Mouse (Mus musculus) bone marrow macrophage, adult 2 months (primary cell): ENCODE measurements around the gene Antxr1. TPM values are rescaled to one million over a fixed set of nuclear protein-coding genes. Genes with fewer than 3 reads are reported as not detected.

Experiments
- H3K27ac ChIP-seq: 2 replicates; pipeline ENCODE4 v1.5.1; 2012; ENCODE audit warnings: low read depth, low read length; ENCODE audit not compliant: insufficient read depth
- H3K4me1 ChIP-seq: 2 replicates; pipeline ENCODE4 v1.6.1; 2012; ENCODE audit warnings: low read length; ENCODE audit not compliant: control insufficient read depth, insufficient read depth
- H3K4me3 ChIP-seq: 2 replicates; pipeline ENCODE4 v1.5.1; 2012; ENCODE audit warnings: mild to moderate bottlenecking, low read length, moderate library complexity; ENCODE audit not compliant: insufficient read depth
- CTCF ChIP-seq: IDR thresholded peaks from 2 replicates; pipeline ENCODE4 v1.5.1; 2012; ENCODE audit warnings: low read depth, mild to moderate bottlenecking, low read length, moderate library complexity
- POLR2A ChIP-seq: IDR thresholded peaks from 2 replicates; pipeline ENCODE4 v1.6.1; 2012; ENCODE audit warnings: mild to moderate bottlenecking, low read depth, low read length, borderline replicate concordance
- polyA plus RNA-seq: library from polyadenylated mRNA; stranded (reverse); fragments of >200 nt; gene quantifications from 2 replicates; pipeline ENCODE4 v1.2.4, GENCODE M21; 2012; ENCODE audit not compliant: missing spikeins, insufficient read depth, insufficient read length

The Antxr1 gene
- polyA plus RNA-seq, 1 experiment = 1.5 TPM

DNA sequence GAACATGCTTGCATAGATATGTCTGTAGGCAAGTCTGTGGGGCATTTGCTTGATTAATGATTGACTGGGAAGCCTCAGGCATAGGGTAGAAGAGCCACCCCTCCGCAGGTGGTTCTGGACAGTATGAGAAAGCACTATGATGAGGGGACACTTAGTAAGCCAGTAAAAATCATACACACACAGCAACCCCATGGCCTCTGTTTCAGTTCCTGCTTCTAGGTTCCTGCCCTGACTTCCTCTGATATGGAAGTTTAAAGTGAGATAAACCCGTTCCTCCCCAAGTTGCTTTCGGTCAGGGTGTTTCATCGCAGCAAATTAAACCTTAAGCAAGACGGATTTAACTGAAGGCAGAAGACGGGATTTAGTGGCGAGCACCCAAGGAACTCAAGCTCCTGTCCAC, 205.0 kb downstream of the Antxr1 start:
- TF ChIP-seq POLR2A (no peak), CTCF (no peak)
- Histone ChIP-seq H3K4me3 (no peak overlapping the region), H3K4me1 (peaks cover 10% of the 10 kb centered on the region), H3K27ac (no peak overlapping the region)

DNA sequence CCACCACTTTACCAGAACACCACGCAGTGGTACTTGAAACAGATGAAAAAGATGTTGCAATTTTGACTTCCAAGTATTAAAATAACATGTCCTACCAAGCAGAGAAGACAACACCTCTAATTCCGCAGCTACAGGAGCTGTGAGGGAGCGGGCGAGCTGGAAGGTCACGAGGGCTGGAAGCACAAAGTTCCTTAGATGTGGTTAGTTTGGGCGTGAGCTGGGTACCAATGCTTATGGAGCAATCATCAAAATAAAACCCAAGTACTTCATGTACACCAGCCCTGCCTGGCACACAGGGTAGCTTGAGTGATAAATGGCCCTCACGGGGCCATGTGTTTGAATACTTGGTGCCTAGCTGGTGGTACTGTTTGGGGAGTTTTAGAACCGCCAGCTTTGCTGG, 205.8 kb downstream of the Antxr1 start:
- Histone ChIP-seq H3K27ac (no peak overlapping the region), H3K4me3 (no peak overlapping the region), H3K4me1 (peaks cover 10% of the 10 kb centered on the region)
- TF ChIP-seq CTCF = no peak
- TF ChIP-seq POLR2A = no peak

DNA sequence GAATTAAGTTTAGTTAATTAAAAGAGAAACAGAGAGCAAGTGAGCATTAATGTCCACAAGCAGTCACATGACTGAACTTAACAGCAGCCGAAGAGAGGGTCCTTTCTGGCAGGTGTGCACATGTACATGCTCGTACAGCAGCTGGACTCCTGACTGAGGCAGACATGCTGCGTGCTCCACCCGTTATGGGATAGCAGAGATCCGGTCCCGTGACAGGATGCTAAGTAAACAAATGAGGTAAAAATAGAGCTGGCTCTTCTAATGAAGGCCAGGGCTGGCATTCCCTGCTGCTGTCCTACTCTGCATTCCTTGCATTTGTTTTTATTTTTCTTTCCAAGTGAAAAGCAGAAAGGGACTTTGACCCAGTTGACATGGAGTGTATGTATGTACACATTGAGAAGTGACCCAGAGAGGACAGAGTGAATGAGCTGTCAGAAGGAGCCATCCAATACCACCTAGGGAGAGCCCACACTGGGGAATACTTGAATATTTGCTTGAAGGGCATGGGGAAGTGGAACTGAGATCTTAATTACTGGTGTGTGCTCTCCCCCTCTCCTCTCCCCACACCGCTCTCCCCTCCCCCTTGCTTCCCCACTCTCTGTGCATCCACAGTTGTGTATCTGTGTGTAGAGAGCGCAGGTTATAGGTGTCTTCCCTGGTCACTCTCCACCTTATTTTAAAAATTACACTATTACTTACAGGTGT, 208.4 kb downstream of the Antxr1 start:
- peaks cover 10% of the 10 kb centered on the region for H3K4me1 ChIP-seq
- H3K4me3 ChIP-seq = no peak overlapping the region
- no peak overlapping the region for H3K27ac ChIP-seq
- TF ChIP-seq POLR2A (no peak), CTCF (no peak)

DNA sequence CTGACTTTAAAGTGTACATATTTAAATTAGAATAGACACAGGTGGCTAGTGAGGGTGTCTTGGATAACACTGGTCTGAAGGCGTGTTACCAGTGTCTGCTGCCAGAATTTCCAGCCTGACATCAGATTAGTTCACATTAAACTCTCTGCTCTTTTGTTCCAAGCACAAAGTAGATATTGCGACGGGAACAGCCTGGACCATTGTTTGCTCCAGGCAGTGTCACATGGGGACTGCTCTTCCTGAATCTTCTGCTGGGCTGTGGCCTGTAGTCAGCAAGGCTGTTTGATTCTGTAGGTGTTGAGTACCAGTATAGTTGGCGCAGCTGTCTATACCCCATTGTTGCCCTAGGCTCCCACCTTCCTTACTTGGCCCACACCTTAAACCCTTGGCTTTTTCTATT, 211.6 kb downstream of the Antxr1 start:
- Histone ChIP-seq H3K4me1 (peaks cover 8% of the 10 kb centered on the region), H3K27ac (no peak overlapping the region), H3K4me3 (no peak overlapping the region)
- TF ChIP-seq CTCF (no peak), POLR2A (no peak)

DNA sequence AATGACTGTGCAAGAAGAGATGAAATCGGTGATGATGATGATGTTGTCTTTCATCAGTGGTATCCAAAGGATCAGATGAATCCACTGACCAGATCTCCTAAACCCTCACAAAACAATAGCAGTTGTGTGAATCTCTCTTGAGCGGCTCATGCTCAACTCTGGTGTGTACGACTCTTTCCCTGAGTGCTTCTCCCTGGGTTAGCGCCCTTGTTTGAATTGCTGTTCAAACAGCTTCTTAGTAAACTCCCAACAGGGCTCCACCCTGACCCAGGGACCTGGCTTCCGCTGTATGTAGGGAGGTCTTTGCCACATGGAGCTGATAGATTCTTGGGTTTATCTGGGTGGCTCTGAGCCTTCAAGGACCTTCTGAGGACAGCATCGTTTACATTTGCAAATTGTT, 212.2 kb downstream of the Antxr1 start:
- Histone ChIP-seq H3K4me1 (peaks cover 8% of the 10 kb centered on the region), H3K27ac (no peak overlapping the region), H3K4me3 (no peak overlapping the region)
- no peak for TF ChIP-seq POLR2A
- no peak for TF ChIP-seq CTCF

DNA sequence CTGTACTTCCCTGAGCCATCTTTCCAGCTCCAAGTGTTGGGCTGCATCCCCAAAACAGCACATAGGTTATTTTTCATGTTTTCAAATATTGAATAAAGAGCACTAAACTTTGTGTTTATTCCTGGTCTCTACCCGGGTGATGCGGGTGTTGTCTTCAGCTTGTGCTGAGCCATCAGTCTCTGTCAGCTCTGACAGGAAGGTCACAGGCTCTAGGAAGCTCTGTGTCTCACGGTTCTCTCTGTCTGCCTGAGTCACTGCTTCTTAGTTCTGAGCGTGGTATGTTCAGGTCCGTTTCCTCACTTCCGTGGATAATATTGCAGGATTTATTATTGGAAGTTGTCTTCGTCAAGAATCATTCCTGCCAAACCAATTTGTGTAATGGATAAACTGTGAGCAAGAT, 213.7 kb downstream of the Antxr1 start:
- Histone ChIP-seq H3K27ac (no peak overlapping the region), H3K4me1 (peaks cover under 1% of the 10 kb centered on the region; the same call in 1 of the 2 replicates), H3K4me3 (no peak overlapping the region)
- no peak for TF ChIP-seq POLR2A
- no peak for TF ChIP-seq CTCF

DNA sequence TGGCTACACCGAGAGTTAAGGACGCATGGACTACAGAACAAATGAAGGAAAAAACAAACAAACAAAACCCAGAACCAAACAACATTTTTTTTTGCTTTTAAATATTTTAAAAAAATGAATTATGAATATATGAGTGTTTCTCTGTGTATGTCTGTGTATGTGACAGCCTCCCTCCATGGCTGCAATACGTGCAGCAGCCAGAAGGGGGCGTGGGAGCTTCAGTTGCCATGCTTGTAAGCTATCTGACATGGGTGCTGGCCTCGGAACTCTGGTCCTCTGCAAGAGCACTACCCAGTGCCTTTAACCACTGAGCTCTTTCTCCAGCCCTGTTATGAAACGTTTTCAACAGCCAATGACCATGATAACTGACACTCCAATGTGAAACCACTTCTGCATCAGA, 215.0 kb downstream of the Antxr1 start:
- TF ChIP-seq CTCF (0 out of 2 replicates have a peak, but pooled peaks have one; percentile 21), POLR2A (no peak)
- Histone ChIP-seq H3K4me1 (no peaks in the 10 kb centered on the region), H3K4me3 (no peak overlapping the region), H3K27ac (no peak overlapping the region)

DNA sequence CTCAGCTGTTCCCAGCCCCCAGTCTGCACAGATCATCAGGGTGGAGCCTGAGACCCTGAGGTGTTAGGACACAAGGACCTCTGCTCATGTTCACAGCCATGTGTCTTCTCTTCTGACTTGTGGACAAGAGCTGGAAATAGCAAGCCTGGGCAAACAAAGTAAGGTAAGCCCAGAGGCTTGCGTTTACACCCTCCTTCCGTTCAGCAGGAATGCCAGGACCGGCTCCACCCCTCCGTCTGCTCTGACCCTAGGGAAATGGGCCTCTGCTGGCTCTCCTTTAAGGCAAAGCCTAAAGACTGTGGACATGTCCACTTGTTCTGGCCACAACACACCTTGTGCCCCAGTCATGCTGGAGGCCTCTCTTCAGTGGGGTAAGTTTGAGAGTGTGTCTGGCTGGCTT, 215.6 kb downstream of the Antxr1 start:
- H3K4me3 ChIP-seq = no peak overlapping the region

DNA sequence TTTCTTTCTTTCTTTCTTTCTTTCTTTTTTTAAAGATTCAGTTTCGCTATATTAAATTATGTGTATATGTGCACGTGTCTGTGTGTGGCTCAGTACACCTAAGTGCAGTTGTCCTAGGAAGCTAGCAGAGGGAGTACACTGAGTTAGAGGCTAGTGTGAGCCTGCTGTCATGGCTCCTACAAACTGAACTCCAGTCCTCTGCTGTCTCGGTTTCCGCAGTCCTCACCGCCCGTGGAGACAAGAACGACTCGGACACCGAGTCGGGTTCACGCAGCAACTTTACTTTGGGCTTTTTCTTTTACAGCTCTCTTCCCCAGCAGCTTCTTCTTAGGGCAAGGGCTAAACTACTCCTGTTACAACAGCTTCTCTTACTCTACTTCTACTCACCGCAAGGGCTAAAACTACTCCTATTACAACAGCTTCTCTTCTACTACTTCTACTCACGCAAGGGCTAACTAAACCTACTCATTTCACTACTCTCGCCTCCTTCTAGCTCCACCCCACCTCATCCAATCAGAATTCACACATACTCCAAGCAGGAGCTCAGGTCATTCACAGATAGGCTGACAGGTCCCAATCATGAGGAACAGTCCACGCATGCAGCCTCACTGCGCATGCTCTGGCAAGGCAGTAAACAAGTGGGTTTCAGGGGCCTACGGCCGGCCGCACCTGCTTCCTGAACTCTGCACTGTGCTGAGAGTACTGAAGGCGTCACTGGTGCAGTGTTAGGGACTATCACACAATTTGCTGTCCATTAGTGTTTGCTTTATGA, 216.4 kb downstream of the Antxr1 start:
- H3K27ac ChIP-seq = no peak overlapping the region
- TF ChIP-seq POLR2A = no peak
- no peak for TF ChIP-seq CTCF
- no peak overlapping the region for H3K4me3 ChIP-seq
- no peaks in the 10 kb centered on the region for H3K4me1 ChIP-seq

More for the DNA sequence above, 215.6 kb downstream of the Antxr1 start:
- Histone ChIP-seq H3K27ac (no peak overlapping the region), H3K4me1 (no peaks in the 10 kb centered on the region)
- TF ChIP-seq CTCF = no peak
- TF ChIP-seq POLR2A = no peak

DNA sequence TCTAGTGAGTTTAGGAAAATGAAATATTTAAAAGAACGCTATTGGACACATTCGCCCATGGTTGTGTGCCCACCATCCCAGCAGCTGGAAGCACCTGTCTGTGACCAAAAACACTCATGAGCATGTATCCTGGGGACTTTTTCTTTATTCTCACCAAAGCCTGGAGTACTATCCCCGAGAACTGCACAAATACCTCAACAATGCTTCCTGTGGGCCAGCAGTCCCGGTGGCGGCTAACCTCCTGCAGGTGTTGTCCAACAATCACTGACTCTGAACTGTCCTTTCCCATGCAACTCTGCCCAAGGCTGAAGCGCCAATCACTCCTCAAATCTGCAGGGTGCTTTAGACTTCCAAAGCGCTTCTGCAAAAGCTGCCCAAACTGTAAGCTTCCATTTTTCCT, 219.0 kb downstream of the Antxr1 start:
- TF ChIP-seq CTCF (no peak), POLR2A (no peak)
- H3K4me1 ChIP-seq = no peaks in the 10 kb centered on the region
- H3K4me3 ChIP-seq = no peak overlapping the region
- no peak overlapping the region for H3K27ac ChIP-seq
